Mouse (Mus musculus): ENCODE measurements around the gene Gm14435. TPM values are rescaled to one million over a fixed set of nuclear protein-coding genes. Genes with fewer than 3 reads are reported as not detected.
"Not testable (repeated sequence)": the region's sequence is repeated elsewhere in the genome, so short reads cannot be mapped to it uniquely, and the experiment has no call there.

The Gm14435 gene
- 10 to 100 TPM in 1 of 2 experiments, 1 to 10 TPM in 1; 6.4 to 18.4 TPM for polyA plus RNA-seq (2017; shearing (Covaris generic))

GRCm38 (mm10) chr2:176423294-176423693 lies at the start of gene Gm14435:
Gene Gm14435, plus strand, starts transcription at chr2:176423594.
- not testable (repeated sequence) for ATAC-seq

Other genes with a start within 250 kb of the Gm14435 start
- 1 to 10 TPM in 1 of 2 experiments, not detected in 1; 2.5 TPM for gene 2210418O10Rik, start 197.0 kb upstream of the Gm14435 start, polyA plus RNA-seq (2017; shearing (Covaris generic))
- gene Gm11009, start 104.1 kb upstream of the Gm14435 start, polyA plus RNA-seq (2017; shearing (Covaris generic)): not detected
- 10 to 100 TPM in 1 of 2 experiments, 1 to 10 TPM in 1; 8.5 to 30.2 TPM for gene Gm14434, start 63.2 kb downstream of the Gm14435 start, polyA plus RNA-seq (2017; shearing (Covaris generic))
- not detected for gene Zfp967, start 97.5 kb downstream of the Gm14435 start, polyA plus RNA-seq (2017; shearing (Covaris generic))
- gene Gm14308, start 212.8 kb downstream of the Gm14435 start, polyA plus RNA-seq (2017; shearing (Covaris generic)): 1 to 10 TPM; 1.6 to 6.9 TPM
- 1 to 10 TPM; 7.4 to 7.6 TPM for gene Zfp973, start 246.9 kb downstream of the Gm14435 start, polyA plus RNA-seq (2017; shearing (Covaris generic))